ENCODE assay signal across 21 mouse cellular contexts in the genomic region with DNA sequence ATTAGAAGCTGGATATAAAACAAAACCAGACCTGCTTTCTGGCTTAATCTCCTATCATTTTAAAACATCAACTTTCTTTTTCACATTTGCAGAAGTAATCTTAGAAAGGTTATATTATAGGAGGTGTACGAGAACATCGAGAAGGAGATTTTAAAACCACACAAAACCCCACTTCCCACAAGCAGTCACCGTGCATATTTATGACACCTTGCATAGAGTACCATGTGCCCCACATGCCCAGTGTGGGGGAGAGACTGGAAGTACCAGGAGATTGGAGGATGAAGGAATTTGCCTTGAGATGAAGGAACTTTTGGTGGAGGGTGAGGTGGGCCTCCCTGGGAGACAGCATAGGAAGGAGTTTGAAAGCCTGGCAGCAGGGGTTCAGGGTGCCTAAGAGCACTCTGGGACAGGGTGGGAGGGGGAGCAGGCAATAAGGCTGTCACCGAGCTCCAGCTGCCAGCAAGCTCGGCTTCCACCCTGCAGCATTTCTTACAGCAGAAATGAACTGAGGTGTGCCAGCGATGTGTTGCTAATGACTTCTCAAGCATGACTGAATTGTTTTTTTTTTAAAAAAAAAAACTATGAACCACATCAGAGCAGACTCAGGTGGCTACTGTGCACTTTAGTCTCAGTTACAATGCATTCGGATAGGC.
DNase-seq lines count a peak whose midpoint lies in the region; ATAC-seq and TF ChIP-seq lines count a peak whose summit lies in the region.
"Had no signal": no experiment of that assay in that cellular context is flagged by ENCODE, and none has a peak within 500 bp of the region (broad histone marks: within the 10 kb centered on the region; RNA-seq: fewer than 3 reads in every experiment).

No protein-coding gene starts in this region.

- peaks cover 15% of the 10 kb centered on the region for H3K4me1 ChIP-seq in hindbrain, embryonic 13.5 days (replicated peaks)
- peaks cover 11% of the 10 kb centered on the region; the same call in 1 of the 2 replicates for H3K4me1 ChIP-seq in hindbrain, embryonic 10.5 days (replicated peaks)
- H3K4me1 ChIP-seq in kidney, adult 2 months (ENCODE audit: control insufficient read depth, insufficient read depth, low read length), result 0 out of 2 replicates have a peak, but pooled peaks cover 2% of the 10 kb centered on the region
- H3K4me1 ChIP-seq: embryonic facial prominence, embryonic 15.5 days; forebrain, embryonic 10.5 days; heart, embryonic 13.5 days had no signal

- H3K9ac ChIP-seq in hindbrain, embryonic 13.5 days, result no peak overlapping the region
- H3K9ac ChIP-seq: embryonic facial prominence, embryonic 15.5 days; heart, embryonic 13.5 days; liver, embryonic 14.5 days had no signal

- no peak for TF ChIP-seq CTCF in kidney, adult 2 months (conservative IDR thresholded peaks at IDR 0.05; ENCODE audit: insufficient read depth, insufficient read length, low read depth, low read length)

- no peaks in the 10 kb centered on the region for H3K27me3 ChIP-seq in hindbrain, embryonic 13.5 days
- no peaks in the 10 kb centered on the region for H3K27me3 ChIP-seq in hindbrain, embryonic 10.5 days (ENCODE audit: insufficient read depth, poor library complexity, severe bottlenecking)
- H3K27me3 ChIP-seq in kidney, adult 2 months (replicated peaks; ENCODE audit: control insufficient read depth, insufficient read depth, low read length), result no peaks in the 10 kb centered on the region
- H3K27me3 ChIP-seq: embryonic facial prominence, embryonic 15.5 days; heart, embryonic 13.5 days had no signal

- H3K4me3 ChIP-seq in hindbrain, embryonic 13.5 days, result no peak overlapping the region
- no peak overlapping the region for H3K4me3 ChIP-seq in hindbrain, embryonic 10.5 days
- H3K4me3 ChIP-seq in kidney, adult 2 months (ENCODE audit: insufficient read depth, low read depth, low read length), result no peak overlapping the region
- H3K4me3 ChIP-seq: embryonic facial prominence, embryonic 15.5 days; forebrain, embryonic 10.5 days; heart, embryonic 13.5 days had no signal

- no peaks in the 10 kb centered on the region for H3K36me3 ChIP-seq in hindbrain, embryonic 13.5 days
- no peaks in the 10 kb centered on the region for H3K36me3 ChIP-seq in hindbrain, embryonic 10.5 days
- no peaks in the 10 kb centered on the region for H3K36me3 ChIP-seq in kidney, adult 2 months (ENCODE audit: control insufficient read depth, insufficient read depth, low read length)
- H3K36me3 ChIP-seq: embryonic facial prominence, embryonic 15.5 days; forebrain, embryonic 10.5 days; heart, embryonic 13.5 days had no signal

- no peak overlapping the region for H3K27ac ChIP-seq in hindbrain, embryonic 13.5 days
- no peak overlapping the region for H3K27ac ChIP-seq in hindbrain, embryonic 10.5 days
- H3K27ac ChIP-seq in kidney, adult 2 months (ENCODE audit: insufficient read depth, low read depth, low read length), result no peak overlapping the region
- H3K27ac ChIP-seq: embryonic facial prominence, embryonic 15.5 days; forebrain, embryonic 10.5 days; heart, embryonic 13.5 days; liver, embryonic 14.5 days had no signal

- no peak for DNase-seq in hindbrain, embryonic 10.5 days (ENCODE audit: low spot score)
- DNase-seq in brain, adult 2 months (ENCODE audit: low read depth, low spot score), result peak; percentile 12
- DNase-seq in kidney, adult 2 months, result peak; percentile 59
- peak; percentile 30 to 51 for DNase-seq in kidney, postnatal 25 days
- no peak for DNase-seq in heart, adult 11 months
- DNase-seq in lung, postnatal 36 days, result no peak
- DNase-seq: adrenal gland, postnatal 25 days; cerebellum, adult 9-10 months; heart, postnatal 36 days; layer of hippocampus, postnatal 36 days; left cerebral cortex, postnatal 4 days; lung, postnatal 10 days; thymus, postnatal 36 days had no signal

- ATAC-seq in hindbrain, embryonic 13.5 days (ENCODE audit: low FRiP score), result peak; percentile 32; the same call in 1 of the 2 replicates
- ATAC-seq in frontal cortex, adult (ENCODE audit: low TSS enrichment), result no peak
- ATAC-seq: activated CD4-positive, CD25-positive, alpha-beta regulatory T cell, adult 4 months; inflammation-experienced regulatory T-cells, adult 6 months had no signal

- TF ChIP-seq POLR2A in kidney, adult 2 months (IDR thresholded peaks at IDR 0.05; ENCODE audit: low read depth, low read length), result no peak

- 63% methylated on average over 7 of the region's 7 CpGs for WGBS in hindbrain, embryonic 13.5 days
- 76% methylated on average over 7 of the region's 7 CpGs for WGBS in hindbrain, embryonic 10.5 days
- WGBS in kidney, adult 2 months, result 34% methylated on average over 7 of the region's 7 CpGs

- H3K4me2 ChIP-seq in hindbrain, embryonic 13.5 days, result no peak overlapping the region
- H3K4me2 ChIP-seq: embryonic facial prominence, embryonic 15.5 days; heart, embryonic 13.5 days had no signal

- H3K9me3 ChIP-seq in hindbrain, embryonic 13.5 days, result no peaks in the 10 kb centered on the region
- 0 out of 2 replicates have a peak, but pooled peaks cover 3% of the 10 kb centered on the region for H3K9me3 ChIP-seq in hindbrain, embryonic 10.5 days
- H3K9me3 ChIP-seq: embryonic facial prominence, embryonic 15.5 days; forebrain, embryonic 10.5 days; heart, embryonic 13.5 days had no signal

Comparison
In these comparisons a context has a peak if more than half of its experiments do, and no peak if none do; other contexts are left out.
1. DNase-seq: peak in brain, adult 2 months (single experiment), kidney, adult 2 months (single experiment) and kidney, postnatal 25 days (2 of 2); none in hindbrain, embryonic 10.5 days (single experiment), heart, adult 11 months (single experiment) and lung, postnatal 36 days (single experiment).